Mouse (Mus musculus) small intestine, adult 2 months (tissue): Measurements from ENCODE around the gene Utrn.

Experiments
- CTCF ChIP-seq: fragments of 200-500 bp; IDR thresholded peaks from 2 replicates; pipeline ENCODE4 v1.5.1; 2012; ENCODE audit warnings: low read depth, mild to moderate bottlenecking, control low read depth, inconsistent platforms, low read length, moderate library complexity, mixed read lengths; ENCODE audit not compliant: insufficient replicate concordance, insufficient read length; ENCODE audit errors: extremely low read depth
- POLR2A ChIP-seq: fragments of 200-500 bp; IDR thresholded peaks from 2 replicates; pipeline ENCODE4 v1.6.1; 2012; ENCODE audit warnings: low read depth, mild to moderate bottlenecking, control low read depth, inconsistent platforms, low read length, moderate library complexity

- TF ChIP-seq POLR2A: no peak
- TF ChIP-seq CTCF: no peak
These were observed 73.2 kb downstream of the Utrn start for GRCm38 (mm10) chr10:12795796-12796509.
